Mouse (Mus musculus) thymus, postnatal 4 days (tissue): ENCODE data around the gene Sox5.
"Not testable (repeated sequence)": the region's sequence is repeated elsewhere in the genome, so short reads cannot be mapped to it uniquely, and the experiment has no call there.

Experiments
- DNase-seq: peaks from one replicate; pipeline ENCODE4 v3.0.0; 2021

The Sox5 gene

GRCm38 (mm10) chr6:144319717-144320116 is 462.1 kb downstream of the Sox5 start:
- peak; percentile 19 for DNase-seq

GRCm38 (mm10) chr6:144312781-144313754 is 468.7 kb downstream of the Sox5 start:
- DNase-seq: no peak

- DNase-seq: no peak
These were observed 469.4 kb downstream of the Sox5 start for GRCm38 (mm10) chr6:144312282-144312780.

- no peak for DNase-seq
These were observed 470.0 kb downstream of the Sox5 start for GRCm38 (mm10) chr6:144311754-144312153.

GRCm38 (mm10) chr6:144309171-144309570 is 472.6 kb downstream of the Sox5 start:
- DNase-seq: no peak

GRCm38 (mm10) chr6:144307551-144308149 is 474.1 kb downstream of the Sox5 start:
- DNase-seq: no peak

GRCm38 (mm10) chr6:144302823-144303222 is 479.0 kb downstream of the Sox5 start:
- DNase-seq: no peak

GRCm38 (mm10) chr6:144301082-144301481 is 480.7 kb downstream of the Sox5 start:
- DNase-seq: no peak

GRCm38 (mm10) chr6:144299503-144299858 is 482.3 kb downstream of the Sox5 start:
- no peak for DNase-seq

GRCm38 (mm10) chr6:144298641-144299502 is 482.9 kb downstream of the Sox5 start:
- no peak for DNase-seq

GRCm38 (mm10) chr6:144297846-144298245 is 483.9 kb downstream of the Sox5 start:
- DNase-seq: no peak

- DNase-seq: no peak
These were observed 484.6 kb downstream of the Sox5 start for GRCm38 (mm10) chr6:144297131-144297530.

GRCm38 (mm10) chr6:144291526-144291925 is 490.3 kb downstream of the Sox5 start:
- DNase-seq: no peak

- no peak for DNase-seq
These were observed 495.7 kb downstream of the Sox5 start for GRCm38 (mm10) chr6:144286122-144286521.

GRCm38 (mm10) chr6:144283191-144283590 is 498.6 kb downstream of the Sox5 start:
- no peak for DNase-seq

- DNase-seq: no peak
These were observed 499.0 kb downstream of the Sox5 start for GRCm38 (mm10) chr6:144282756-144283155.

- no peak for DNase-seq
These were observed 500.1 kb downstream of the Sox5 start for GRCm38 (mm10) chr6:144281661-144282060.

- DNase-seq: no peak
These were observed 503.2 kb downstream of the Sox5 start for GRCm38 (mm10) chr6:144278505-144279053.

- DNase-seq: not testable (repeated sequence)
These were observed 508.4 kb downstream of the Sox5 start for GRCm38 (mm10) chr6:144273425-144273824.

GRCm38 (mm10) chr6:144271326-144271725 is 510.5 kb downstream of the Sox5 start:
- peak; percentile 51 for DNase-seq

GRCm38 (mm10) chr6:144270306-144270705 is 511.5 kb downstream of the Sox5 start:
- no peak for DNase-seq

- no peak for DNase-seq
These were observed 512.1 kb downstream of the Sox5 start for GRCm38 (mm10) chr6:144269666-144270065.

GRCm38 (mm10) chr6:144265752-144266151 is 516.0 kb downstream of the Sox5 start:
- DNase-seq: no peak
